Comparison of ENCODE assay signal across 15 mouse cellular contexts in genomic region chr14:48456305-48457092, GRCm38 (mm10). TPM values are rescaled to one million over a fixed set of nuclear protein-coding genes. Genes with fewer than 3 reads are reported as not detected.
DNase-seq lines count a peak whose midpoint lies in the region; ATAC-seq and TF ChIP-seq lines count a peak whose summit lies in the region.
"Had no signal": no experiment of that assay in that cellular context is flagged by ENCODE, and none has a peak within 500 bp of the region (broad histone marks: within the 10 kb centered on the region; RNA-seq: fewer than 3 reads in every experiment).

No protein-coding gene starts in this region.

- no peak overlapping the region for H3K9ac ChIP-seq in forebrain, embryonic 12.5 days
- no peak overlapping the region for H3K9ac ChIP-seq in hindbrain, postnatal 0 days (replicated peaks; ENCODE audit: low read length)
- H3K9ac ChIP-seq in neural tube, embryonic 15.5 days (replicated peaks): 0 out of 2 replicates have a peak overlapping the region, but pooled peaks have one; percentile 5
- H3K9ac ChIP-seq: embryonic facial prominence, embryonic 15.5 days; intestine, embryonic 15.5 days; limb, embryonic 12.5 days had no signal

- peak; percentile 17 for DNase-seq in left cerebral cortex, postnatal 4 days
- no peak for DNase-seq in left cerebral cortex, adult 2 months (ENCODE audit: extremely low spot score in 1 of 2, low spot score in 2 of 2)
- peak; percentile 42 for DNase-seq in hindbrain, postnatal 0 days (ENCODE audit: low spot score)
- DNase-seq in spleen, postnatal 36 days (ENCODE audit: low spot score in 2 of 2): no peak
- no peak for DNase-seq in adrenal gland, postnatal 36 days
- DNase-seq in layer of hippocampus, postnatal 10 days (ENCODE audit: low spot score in 2 of 2): no peak
- DNase-seq: gastrocnemius, postnatal 14 days; lung, postnatal 14 days; thymus, adult 2 months had no signal

- H3K27me3 ChIP-seq in forebrain, embryonic 12.5 days: no peaks in the 10 kb centered on the region
- no peaks in the 10 kb centered on the region for H3K27me3 ChIP-seq in hindbrain, postnatal 0 days (ENCODE audit: insufficient read depth, low read length)
- H3K27me3 ChIP-seq in neural tube, embryonic 15.5 days (replicated peaks): no peaks in the 10 kb centered on the region
- H3K27me3 ChIP-seq: CH12.LX; embryonic facial prominence, embryonic 15.5 days; intestine, embryonic 15.5 days; limb, embryonic 12.5 days had no signal

- H3K27ac ChIP-seq in left cerebral cortex, adult 2 months: no peak overlapping the region
- H3K27ac ChIP-seq in forebrain, embryonic 12.5 days: peak overlapping the region; percentile 25; the same call in 1 of the 2 replicates
- H3K27ac ChIP-seq in hindbrain, postnatal 0 days: no peak overlapping the region
- no peak overlapping the region for H3K27ac ChIP-seq in neural tube, embryonic 15.5 days (replicated peaks)
- H3K27ac ChIP-seq: embryonic facial prominence, embryonic 15.5 days; intestine, embryonic 15.5 days; limb, embryonic 12.5 days had no signal

- no peak for TF ChIP-seq CTCF in left cerebral cortex, adult 2 months (IDR thresholded peaks at IDR 0.05)
- TF ChIP-seq CTCF in hindbrain, postnatal 0 days (IDR thresholded peaks at IDR 0.05; ENCODE audit: low read depth): peak; percentile 26

- H3K4me1 ChIP-seq in forebrain, embryonic 12.5 days: peaks cover 25% of the 10 kb centered on the region
- H3K4me1 ChIP-seq in hindbrain, postnatal 0 days (ENCODE audit: insufficient read depth, low read length): no peaks in the 10 kb centered on the region
- 0 out of 2 replicates have a peak, but pooled peaks cover 5% of the 10 kb centered on the region for H3K4me1 ChIP-seq in neural tube, embryonic 15.5 days
- H3K4me1 ChIP-seq: embryonic facial prominence, embryonic 15.5 days; intestine, embryonic 15.5 days; limb, embryonic 12.5 days had no signal

- intact Hi-C loops in left cerebral cortex, postnatal 4 days (cut with DNase I): no loop called here
- intact Hi-C loops in left cerebral cortex, adult 2 months (cut with DNase I): no loop called here

- no peaks in the 10 kb centered on the region for H3K9me3 ChIP-seq in forebrain, embryonic 12.5 days
- H3K9me3 ChIP-seq in hindbrain, postnatal 0 days (ENCODE audit: low read length): no peaks in the 10 kb centered on the region
- no peaks in the 10 kb centered on the region for H3K9me3 ChIP-seq in neural tube, embryonic 15.5 days (replicated peaks)
- H3K9me3 ChIP-seq: embryonic facial prominence, embryonic 15.5 days; intestine, embryonic 15.5 days; limb, embryonic 12.5 days had no signal

- no peak overlapping the region for H3K4me2 ChIP-seq in forebrain, embryonic 12.5 days
- no peak overlapping the region for H3K4me2 ChIP-seq in hindbrain, postnatal 0 days (ENCODE audit: low read depth, low read length)
- H3K4me2 ChIP-seq in neural tube, embryonic 15.5 days: no peak overlapping the region
- H3K4me2 ChIP-seq: embryonic facial prominence, embryonic 15.5 days; intestine, embryonic 15.5 days; limb, embryonic 12.5 days had no signal

- peaks cover 20% of the 10 kb centered on the region for H3K36me3 ChIP-seq in forebrain, embryonic 12.5 days (replicated peaks)
- H3K36me3 ChIP-seq in hindbrain, postnatal 0 days (ENCODE audit: insufficient read depth, low read length): 0 out of 2 replicates have a peak, but pooled peaks cover 6% of the 10 kb centered on the region
- peaks cover 18% of the 10 kb centered on the region for H3K36me3 ChIP-seq in neural tube, embryonic 15.5 days

- 45% methylated on average over 12 of the region's 12 CpGs for WGBS in forebrain, embryonic 12.5 days
- WGBS in hindbrain, postnatal 0 days: 59% methylated on average over 12 of the region's 12 CpGs
- 60% methylated on average over 12 of the region's 12 CpGs for WGBS in neural tube, embryonic 15.5 days

- ATAC-seq in forebrain, embryonic 12.5 days (ENCODE audit: low FRiP score): 0 out of 2 replicates have a peak, but pooled peaks have one; percentile 23
- ATAC-seq in hindbrain, postnatal 0 days: peak; percentile 68; the same call in 1 of the 2 replicates
- ATAC-seq in neural tube, embryonic 15.5 days (ENCODE audit: low FRiP score): 0 out of 2 replicates have a peak, but pooled peaks have one; percentile 41
- ATAC-seq: intestine, embryonic 15.5 days had no signal

- no peak overlapping the region for H3K4me3 ChIP-seq in left cerebral cortex, adult 2 months
- no peak overlapping the region for H3K4me3 ChIP-seq in forebrain, embryonic 12.5 days (replicated peaks)
- H3K4me3 ChIP-seq in hindbrain, postnatal 0 days (ENCODE audit: low read length): no peak overlapping the region
- H3K4me3 ChIP-seq in neural tube, embryonic 15.5 days (replicated peaks): no peak overlapping the region
- H3K4me3 ChIP-seq: embryonic facial prominence, embryonic 15.5 days; intestine, embryonic 15.5 days; limb, embryonic 12.5 days had no signal

RNA-seq across cellular contexts. Expression of gene Tmem260, which starts 10.6 kb away (rescaled TPM):
- 10 to 100 TPM; 18.4 to 21.3 TPM for total RNA-seq in left cerebral cortex, postnatal 4 days (2021)
- 10 to 100 TPM; 25.9 to 26.6 TPM for total RNA-seq in left cerebral cortex, adult 2 months (2021)
- polyA plus RNA-seq in forebrain, embryonic 12.5 days (2016; fragmentation: Nextera tagmentation; extraction: Ambion mirVana): 24.7 and 26.2 TPM in 2 replicates
- 13.1 and 16.6 TPM in 2 replicates for total RNA-seq in hindbrain, postnatal 0 days (2014; rRNA removed)
- polyA plus RNA-seq in hindbrain, postnatal 0 days (2015; fragmentation: Nextera tagmentation; extraction: Ambion mirVana): 11.0 and 11.4 TPM in 2 replicates
- polyA plus RNA-seq in neural tube, embryonic 15.5 days (2015; fragmentation: Nextera tagmentation; extraction: Ambion mirVana): 14.6 and 15.3 TPM in 2 replicates
- 10 to 100 TPM; 31.1 to 34.0 TPM for total RNA-seq in adrenal gland, postnatal 36 days (2021)
- 10 to 100 TPM; 19.1 to 21.8 TPM for total RNA-seq in layer of hippocampus, postnatal 10 days (2021)

Comparison
In these comparisons a context has a peak if more than half of its experiments do, and no peak if none do; other contexts are left out.
1. DNase-seq: peak in left cerebral cortex, postnatal 4 days (single experiment) and hindbrain, postnatal 0 days (single experiment); none in left cerebral cortex, adult 2 months (0 of 2), spleen, postnatal 36 days (0 of 2), adrenal gland, postnatal 36 days (0 of 2) and layer of hippocampus, postnatal 10 days (0 of 2).
2. Peak in every context shown above with its lines, with median percentiles within 50 percentile points of each other: ATAC-seq.